Mouse (Mus musculus): ENCODE measurements around the gene A830005F24Rik.

Gene A830005F24Rik

GRCm38 (mm10) chr13:48545476-48546281 is 32.3 kb downstream of the A830005F24Rik start:
- peak; percentile 97 for DNase-seq

- DNase-seq: peak; percentile 100
These were observed 33.1 kb downstream of the A830005F24Rik start for GRCm38 (mm10) chr13:48546330-48546917.

GRCm38 (mm10) chr13:48547623-48548022 is 34.3 kb downstream of the A830005F24Rik start:
- no peak for DNase-seq

GRCm38 (mm10) chr13:48548296-48548695 is 34.9 kb downstream of the A830005F24Rik start:
- no peak for DNase-seq

GRCm38 (mm10) chr13:48552181-48553090 is 39.1 kb downstream of the A830005F24Rik start:
- peak; percentile 91 for DNase-seq

GRCm38 (mm10) chr13:48553511-48553910 is 40.1 kb downstream of the A830005F24Rik start:
- no peak for DNase-seq

GRCm38 (mm10) chr13:48554552-48554951 is 41.2 kb downstream of the A830005F24Rik start:
- no peak for DNase-seq

- DNase-seq: no peak
These were observed 42.6 kb downstream of the A830005F24Rik start for GRCm38 (mm10) chr13:48555976-48556375.

GRCm38 (mm10) chr13:48561481-48561880 is 48.1 kb downstream of the A830005F24Rik start:
- DNase-seq: no peak

GRCm38 (mm10) chr13:48562336-48562735 is 49.0 kb downstream of the A830005F24Rik start:
- DNase-seq: no peak
